Mouse (Mus musculus): ENCODE results near the gene Hoxd10.
A peak's percentile ranks its signal among the peaks of the same experiment; 100 is the strongest.

Gene Hoxd10

DNA sequence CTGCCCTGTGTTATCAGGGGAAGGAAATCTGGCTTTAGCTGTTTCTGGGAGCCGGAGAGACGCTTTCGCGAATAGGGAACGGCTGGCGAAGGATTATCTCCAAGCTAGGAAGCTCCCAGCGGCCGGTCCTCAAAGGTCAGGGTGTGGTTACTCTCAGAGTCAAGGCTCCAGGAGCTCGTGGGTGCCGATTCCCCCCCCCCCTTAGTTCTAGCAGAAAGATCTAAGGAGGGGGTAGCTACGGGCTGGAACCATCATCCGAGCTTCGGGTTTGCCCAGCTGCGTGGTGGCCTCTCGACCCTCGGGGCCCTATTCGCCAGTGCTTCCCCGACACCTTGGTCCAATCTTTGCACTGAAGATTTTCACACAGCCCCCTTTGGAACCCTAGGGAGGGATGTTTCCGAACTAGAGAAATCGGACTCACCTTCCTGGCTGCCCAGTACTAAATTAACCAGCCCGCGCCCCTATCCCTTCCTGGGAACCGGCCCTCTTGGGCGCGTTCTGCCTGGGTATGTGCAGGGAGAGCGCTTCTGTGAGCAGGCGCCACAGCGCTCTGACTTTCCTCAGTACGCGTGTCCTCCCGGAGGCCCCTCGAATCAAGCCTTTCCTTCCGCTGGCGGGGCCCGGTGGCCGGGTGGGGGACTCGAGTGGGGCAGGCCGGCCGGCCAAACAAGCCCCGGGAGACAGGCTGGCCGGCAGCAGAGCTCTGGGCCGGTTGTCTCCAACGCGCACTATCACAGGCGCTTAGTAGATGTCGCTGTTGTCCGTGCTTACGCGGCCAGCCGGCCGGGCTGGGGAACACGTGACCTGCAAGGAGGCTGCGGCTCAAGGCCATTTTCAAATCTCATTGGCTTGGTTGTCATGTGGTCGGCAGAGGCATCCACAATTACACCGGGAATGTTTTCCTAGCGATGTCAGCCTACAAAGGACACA, at the start of gene Hoxd10:
TSS of gene Hoxd10 (plus strand) at position 903 of the 930 bp plus-strand sequence.
- DNase-seq (ENCODE audit: low spot score) = peak; percentile 82

DNA sequence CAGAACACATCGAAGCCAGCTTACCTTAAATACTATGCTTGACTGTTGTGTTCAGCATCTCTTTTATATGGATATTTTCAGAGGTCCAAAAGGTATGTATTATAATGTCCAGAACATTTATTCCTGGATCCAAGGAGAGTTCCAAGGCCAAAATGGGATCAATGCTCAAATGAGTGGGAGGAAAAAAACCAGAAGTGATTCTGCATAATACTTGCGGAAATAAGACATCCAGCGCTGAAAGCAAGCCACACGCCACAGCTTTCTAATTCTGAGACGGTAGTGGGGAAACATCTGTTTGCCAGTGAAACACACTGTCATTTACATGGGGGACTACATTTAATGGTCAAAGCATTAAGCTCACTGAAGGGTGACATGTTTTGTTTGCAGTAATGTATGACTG, 49.3 kb upstream of the Hoxd10 start:
- DNase-seq (ENCODE audit: low spot score) = no peak

DNA sequence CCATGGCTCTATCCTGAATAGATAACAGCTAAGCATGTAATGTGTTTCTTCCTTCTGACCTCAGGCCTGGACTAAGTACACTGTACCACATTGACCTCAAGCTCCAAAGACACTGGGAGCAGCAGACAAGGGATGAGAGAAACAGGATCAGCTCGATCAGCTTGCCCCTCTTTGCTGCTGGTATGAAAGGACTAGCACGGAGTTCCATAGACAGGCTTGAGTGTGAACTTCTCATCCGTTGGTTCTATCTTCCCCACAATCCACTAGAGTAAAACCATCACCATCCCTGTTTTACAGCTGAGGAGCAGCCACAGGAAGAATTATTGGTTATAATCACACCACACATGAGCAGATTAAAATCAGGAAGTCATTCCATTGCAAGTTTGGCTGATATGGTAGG, 46.1 kb upstream of the Hoxd10 start:
- no peak for DNase-seq (ENCODE audit: low spot score)

DNA sequence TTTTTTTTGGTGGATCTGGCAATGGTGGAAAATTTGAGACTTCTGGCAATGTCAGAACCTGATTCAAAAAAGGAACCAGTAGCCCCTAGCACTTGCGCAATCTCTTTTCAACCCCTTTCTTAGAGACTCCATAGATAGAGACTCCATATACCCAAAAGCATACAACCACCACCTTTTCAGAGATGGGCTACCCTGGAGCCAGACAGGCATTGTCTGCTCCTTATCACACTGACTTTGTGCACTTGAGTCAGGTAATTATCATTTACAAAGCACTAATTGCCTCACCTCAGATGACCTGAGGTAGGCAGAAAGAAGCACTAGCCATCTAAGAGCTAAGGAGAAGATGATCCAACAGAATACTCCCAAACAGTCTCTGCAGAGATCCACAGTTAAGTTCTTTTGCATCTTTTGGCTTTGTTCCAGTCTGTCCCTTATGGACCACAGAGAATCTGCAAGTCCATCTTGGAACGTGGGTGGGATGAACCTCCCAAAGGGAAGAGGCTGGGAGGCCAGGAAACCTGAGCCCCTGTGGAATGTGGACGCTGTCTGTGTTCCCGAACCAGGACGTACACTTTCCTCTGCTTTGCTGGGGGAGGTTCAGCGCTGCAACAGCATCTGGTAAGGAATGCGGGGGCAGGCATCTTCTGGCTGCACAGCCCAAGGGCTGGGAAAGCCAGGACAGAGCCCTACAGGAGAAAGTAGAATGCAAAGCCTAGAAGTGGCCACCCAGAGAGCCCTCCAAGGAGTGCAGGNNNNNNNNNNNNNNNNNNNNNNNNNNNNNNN, 44.5 kb upstream of the Hoxd10 start:
- no peak for DNase-seq (ENCODE audit: low spot score)

DNA sequence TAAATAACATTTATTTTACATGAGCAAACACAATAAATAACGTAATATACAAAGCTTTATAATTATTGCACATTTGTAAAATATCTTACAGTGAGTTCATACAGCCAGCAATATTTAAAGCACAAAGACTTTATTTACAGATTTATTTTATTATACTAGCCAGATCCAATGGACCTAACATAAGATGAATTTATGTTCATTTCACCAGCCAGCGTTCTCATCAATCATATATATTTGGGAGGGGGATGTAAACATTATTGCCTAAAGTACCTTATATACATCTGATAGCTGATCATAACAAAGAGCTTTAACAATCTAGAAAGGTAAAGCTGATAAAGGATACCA, 38.8 kb upstream of the Hoxd10 start:
- no peak for DNase-seq (ENCODE audit: low spot score)

DNA sequence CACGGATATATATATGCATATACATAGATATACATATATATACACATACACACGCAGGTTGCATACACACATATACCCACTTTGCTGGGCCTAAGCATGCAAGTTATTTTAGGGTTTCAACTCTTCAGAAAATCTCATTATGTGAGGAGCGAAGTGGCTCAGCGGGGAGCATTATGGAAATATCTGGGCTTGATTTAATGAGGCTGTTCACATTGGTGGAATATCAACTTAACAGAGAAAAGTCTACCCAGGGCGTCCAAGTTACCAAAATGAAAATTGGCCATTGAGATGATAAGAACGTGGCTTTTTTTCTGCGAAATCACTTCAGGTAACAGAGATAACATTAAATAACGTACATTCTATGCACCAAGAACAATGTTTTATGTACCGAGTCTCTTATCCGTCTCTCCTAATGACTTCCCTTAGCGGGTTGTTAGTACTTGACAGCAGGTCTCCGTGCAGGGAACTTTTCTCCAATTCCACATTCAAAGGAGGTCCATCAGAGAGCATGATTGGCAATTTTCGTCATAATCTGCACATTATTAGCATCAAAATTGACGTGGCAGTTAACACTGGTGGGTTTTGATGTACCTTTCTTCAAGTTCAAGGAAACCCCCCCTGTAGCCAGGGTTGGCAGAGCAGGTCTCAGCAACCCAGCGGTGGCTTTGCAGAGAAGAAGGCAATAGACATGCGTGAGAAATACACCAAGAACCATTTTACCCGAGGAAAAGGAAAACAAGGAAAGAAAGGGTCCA, 37.8 kb upstream of the Hoxd10 start:
- no peak for DNase-seq (ENCODE audit: low spot score)

DNA sequence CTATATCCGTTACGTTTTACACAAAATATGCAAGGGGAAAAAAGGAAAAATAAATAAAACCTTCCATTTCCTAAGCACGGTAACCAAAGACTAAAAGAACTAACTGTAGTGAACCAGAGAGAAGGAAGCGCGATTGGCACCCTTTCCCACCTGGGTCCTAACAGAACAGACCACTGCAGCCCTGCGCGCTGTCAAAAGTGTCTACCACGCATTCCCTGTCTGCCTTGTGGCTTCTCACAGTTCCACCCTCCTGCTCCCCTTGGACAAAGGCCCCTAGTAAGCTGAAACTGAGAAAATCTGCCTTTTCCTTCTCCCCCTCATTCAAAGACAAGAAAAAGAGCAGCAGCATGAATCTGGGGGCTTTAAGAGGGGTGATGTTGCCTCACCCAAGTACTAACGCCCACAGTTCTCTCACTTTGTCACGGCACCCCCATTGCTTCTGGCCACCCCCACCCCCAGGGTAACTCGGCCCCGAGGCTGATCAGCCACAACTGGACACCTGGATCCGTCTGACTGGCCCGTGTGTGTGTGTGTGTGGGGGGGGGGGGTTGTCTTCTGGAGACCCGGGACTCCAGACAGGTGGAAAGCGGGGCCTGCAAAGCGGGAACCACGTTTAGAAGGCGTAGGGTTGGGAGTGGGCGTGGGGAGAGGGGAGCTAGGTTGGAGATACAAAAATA, 36.8 kb upstream of the Hoxd10 start:
- no peak for DNase-seq (ENCODE audit: low spot score)

DNA sequence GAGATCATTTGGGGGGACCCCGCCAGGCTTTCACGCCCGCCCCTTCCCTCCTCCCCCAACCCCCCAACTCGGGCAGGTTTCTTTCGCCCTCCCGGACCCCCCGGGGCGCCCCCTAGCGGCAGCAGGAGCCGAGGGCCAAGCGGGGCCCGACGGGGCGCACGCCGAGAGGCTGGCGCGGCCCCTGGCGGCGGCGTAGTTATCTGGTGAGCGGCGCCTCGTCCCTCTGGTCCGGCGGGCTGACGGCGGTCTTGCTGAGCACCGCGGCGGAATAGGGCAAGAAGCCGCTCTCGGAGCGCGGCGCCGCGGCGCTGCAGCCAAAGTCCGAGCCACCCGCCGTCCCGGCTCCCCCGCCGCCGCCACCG, 36.3 kb upstream of the Hoxd10 start:
- no peak for DNase-seq (ENCODE audit: low spot score)

DNA sequence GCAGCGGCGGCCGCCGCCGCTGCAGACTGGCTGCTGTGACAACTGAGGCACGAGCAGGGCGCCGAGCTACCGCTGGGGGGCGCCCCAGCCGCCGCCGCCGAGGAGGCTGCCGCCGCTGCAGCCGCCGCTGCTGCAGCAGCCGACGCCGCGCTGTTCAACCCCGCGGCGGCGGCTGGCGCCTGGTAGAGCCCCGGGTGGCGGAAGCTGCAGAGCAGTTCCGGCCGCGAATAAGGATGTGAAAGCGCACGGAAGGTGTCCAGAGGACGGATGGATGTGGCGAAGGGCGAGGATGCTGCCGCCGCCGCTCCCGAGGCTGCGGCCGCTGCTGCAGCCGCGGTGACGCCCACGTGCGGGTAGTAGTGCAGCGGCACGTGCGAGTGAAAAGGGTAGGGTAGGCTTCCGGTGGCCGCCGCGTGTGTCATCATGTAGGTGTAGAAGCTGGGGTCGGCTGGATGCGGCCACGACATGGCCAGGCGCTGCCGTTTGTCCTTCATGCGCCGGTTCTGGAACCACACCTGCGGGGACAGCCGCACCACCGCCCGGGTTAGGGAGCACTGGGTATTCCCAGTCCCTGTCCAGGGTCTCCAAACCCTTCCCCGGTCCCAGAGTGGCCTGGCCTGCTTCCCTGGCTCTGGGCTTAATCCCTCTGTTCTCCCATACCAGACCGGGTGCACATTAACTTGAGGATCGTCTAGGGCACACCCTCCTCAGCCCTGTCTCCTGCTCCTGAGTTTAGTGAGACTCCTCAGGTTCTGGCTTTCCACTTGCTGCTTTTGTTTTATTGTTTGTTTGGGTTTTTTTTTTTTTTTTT, 35.7 kb upstream of the Hoxd10 start:
- no peak for DNase-seq (ENCODE audit: low spot score)

DNA sequence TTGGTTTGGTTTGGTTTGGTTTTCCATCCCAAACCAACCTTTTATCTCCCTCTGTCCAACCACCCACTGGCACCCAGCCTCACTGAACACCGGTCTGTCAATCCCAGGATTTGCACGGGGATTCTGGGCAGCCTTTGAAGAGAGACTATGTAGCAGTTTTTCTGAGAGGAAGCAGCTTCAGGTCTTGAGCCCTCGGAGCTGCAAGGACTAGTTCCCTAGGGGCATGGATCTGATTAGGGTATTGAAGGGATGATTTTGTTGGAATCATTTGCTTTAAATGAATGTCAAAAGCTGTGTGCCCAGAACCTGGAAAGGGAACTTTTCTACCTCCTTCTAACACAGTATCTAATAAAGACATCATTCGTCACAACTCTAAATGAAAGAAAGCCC, 35.1 kb upstream of the Hoxd10 start:
- DNase-seq (ENCODE audit: low spot score) = no peak

DNA sequence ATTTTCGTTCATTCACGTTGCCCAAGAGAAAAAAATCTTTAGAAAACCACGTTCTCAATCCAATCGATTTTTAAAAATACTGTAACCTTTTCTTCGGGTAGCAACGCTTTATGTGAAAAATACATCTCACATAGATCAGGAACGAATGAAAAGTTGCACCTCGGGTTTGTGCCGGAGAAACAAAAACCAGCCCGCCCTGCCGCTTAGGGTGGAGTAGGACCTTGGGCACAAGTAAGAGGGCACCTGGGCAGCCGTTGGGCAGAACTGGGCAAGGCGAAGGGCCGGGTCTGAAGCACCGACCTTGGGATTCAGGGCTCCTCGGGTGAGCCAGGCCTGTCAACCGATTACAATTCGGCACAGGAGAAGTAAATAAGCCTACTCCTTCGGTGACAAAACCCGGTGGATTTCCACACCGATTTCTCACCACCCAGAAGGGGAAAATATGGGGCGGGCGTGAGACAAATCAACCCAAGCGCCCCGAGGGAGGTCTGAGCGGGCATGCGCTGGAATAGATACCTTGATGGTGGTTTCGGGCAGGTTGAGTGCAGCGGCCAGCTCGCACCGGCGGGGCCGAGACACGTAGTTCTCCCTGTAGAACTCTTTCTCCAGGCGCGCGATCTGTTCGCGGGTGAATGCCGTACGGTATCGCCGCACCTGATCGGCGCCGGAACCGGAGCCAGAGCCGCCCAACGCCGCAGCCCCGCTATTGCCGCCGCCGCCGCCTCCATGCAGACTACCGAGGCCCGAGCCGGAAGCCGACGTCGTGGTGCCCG, 34.3 kb upstream of the Hoxd10 start:
- DNase-seq (ENCODE audit: low spot score) = no peak

DNA sequence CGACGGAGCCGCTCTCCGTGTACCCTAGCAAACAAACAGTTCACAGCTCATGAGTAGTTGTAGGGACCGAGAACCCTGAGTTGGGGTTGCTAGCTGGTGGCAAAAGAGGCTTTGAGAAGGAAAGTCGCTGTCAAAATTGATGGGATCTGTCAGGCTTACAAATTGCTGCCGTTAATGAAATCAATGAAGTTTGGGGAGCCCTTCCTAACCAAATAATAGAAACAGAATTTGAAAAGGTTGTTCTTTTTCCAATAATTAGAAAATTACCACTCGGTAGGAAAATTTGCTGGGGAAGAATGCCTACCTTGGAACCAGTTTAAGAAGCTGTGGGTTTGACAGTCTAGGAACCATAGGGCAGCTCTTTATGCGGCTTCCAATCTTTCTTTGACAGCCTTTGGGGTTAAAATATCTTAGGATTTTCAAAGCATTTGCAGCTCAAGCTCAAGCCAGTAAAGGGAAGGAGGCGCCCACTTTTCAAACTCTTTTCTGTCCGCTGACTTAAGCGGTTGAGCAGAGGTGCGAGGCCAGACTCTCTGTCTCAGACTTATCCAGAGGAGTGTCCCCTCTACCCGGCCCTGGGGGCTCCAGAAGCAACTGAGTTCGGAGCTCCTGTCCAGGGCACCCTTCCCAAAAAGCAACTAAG, 33.6 kb upstream of the Hoxd10 start:
- DNase-seq (ENCODE audit: low spot score) = no peak

DNA sequence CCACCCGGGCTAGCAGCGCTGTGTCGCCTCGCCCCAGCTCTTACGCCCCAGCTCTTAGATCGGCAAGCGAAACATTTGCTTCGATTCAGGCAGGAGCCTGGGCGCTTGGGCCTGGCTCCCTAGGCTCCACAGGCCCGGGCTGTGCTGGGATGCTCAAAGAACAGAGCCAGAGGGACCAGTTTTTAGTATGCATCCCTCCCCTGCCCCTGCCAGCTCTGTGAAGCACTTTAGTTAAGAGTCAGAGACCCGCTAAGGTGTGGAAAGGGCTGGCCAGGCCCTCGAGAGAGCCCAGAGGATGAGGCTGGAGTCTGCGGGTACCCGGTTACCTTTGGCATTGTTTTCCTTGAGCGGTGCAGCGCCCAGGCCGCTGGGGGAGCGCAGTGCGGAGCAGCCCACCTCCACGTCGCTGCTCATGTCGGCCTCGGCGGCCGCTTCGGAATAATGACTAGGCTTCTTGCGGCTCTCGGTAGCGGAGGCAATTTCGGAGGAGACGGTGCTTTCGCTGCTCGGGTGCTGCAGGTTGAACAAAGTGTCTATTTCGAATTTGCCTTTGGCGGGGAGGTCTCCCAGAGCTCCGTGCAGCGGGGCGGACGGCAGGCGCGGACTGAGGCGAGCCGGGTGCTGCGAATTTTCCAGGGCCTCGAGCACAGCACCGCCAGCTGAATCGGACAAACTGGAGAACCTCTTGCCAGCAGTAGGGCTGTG, 32.9 kb upstream of the Hoxd10 start:
- no peak for DNase-seq (ENCODE audit: low spot score)

DNA sequence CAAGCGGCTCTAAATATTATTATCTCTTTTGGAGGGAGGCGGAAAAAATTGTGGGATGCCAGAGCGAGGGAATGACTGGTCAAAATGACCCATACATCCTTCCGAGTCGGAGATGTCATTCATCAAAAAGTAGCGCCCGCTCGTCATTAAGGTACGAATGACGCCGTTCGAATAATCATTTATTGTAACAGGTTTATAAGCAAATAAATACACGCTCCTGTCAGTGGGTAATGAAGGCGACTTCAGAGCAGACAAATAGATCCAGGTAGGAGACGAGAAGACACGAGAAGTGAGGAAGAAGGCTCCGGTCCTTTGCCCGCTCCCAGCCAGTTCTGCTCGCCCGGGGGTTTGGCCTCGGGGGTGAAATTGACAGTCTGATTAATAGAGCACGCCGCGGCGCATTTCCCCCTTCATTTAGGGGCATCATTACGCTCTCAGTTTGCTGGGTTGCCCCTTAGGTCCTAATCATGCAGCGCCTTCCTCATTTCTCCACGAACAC, 32.2 kb upstream of the Hoxd10 start, which contains the start of gene Evx2:
TSS of gene Evx2 (minus strand) at position 51 of the 499 bp plus-strand sequence.
- no peak for DNase-seq (ENCODE audit: low spot score)

DNA sequence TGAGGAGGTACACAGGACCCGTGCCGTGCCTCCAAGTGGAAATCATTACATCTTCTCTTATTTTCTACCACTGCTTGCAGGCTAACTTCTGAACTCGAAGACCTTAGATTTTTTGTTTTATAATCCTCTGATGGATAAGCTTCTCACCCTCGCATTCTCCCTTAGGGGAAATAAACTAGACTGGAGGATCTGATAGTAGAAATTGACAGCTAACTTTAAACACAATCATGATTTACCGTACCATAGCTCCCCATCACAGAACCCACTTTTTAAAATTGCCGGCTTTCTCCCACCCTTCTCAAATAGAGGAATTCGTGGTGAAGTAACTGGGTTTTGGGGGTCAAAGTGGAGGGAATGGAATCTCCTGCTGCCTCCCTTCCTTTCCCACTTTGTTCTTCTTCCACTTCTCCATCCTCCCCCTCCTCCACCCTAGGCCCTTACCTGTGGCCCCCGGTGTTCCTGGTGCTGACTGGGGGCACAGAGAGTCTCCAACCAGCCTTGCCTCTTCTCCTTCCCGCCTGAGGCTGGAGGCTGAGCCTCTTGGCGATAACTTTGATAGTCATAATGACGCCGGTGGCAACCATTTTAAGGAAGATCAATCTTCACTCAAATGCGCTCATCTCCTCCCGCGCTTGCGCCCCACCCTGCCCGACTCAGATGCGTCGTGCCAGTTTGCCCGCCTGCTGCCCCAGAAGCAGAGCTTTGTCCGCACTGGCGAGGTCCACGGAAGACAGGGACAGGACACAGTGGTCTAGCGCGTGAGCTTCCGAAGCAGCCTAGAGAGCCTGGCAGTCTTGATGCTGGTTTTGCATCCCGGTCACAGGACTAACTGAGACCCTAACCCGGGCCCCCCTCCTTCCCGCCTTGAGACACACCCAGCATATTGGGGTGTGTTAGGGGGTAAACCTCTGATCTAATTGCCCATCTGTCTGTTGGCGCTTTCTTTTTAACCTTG, 31.0 kb upstream of the Hoxd10 start:
- no peak for DNase-seq (ENCODE audit: low spot score)

DNA sequence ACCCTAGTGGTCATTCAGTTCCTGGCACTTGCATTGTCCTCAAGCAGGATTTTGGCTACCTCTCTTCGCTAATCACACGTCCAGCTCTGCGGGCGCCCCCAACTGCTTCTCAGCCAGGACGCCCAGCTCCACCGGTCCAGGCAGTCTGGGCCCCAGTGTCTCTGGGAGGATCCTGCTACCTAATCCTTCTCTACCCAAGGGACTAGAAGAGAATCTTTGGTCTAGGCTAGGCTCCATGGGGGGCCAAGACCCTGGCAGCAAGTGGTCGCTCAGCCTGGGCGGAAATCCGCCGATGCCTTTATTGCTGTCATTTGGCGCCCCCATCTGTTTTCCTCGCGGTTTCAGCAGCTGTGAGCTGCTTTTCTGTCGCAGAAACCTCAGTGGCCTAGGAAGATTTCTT, 30.0 kb upstream of the Hoxd10 start:
- no peak for DNase-seq (ENCODE audit: low spot score)

DNA sequence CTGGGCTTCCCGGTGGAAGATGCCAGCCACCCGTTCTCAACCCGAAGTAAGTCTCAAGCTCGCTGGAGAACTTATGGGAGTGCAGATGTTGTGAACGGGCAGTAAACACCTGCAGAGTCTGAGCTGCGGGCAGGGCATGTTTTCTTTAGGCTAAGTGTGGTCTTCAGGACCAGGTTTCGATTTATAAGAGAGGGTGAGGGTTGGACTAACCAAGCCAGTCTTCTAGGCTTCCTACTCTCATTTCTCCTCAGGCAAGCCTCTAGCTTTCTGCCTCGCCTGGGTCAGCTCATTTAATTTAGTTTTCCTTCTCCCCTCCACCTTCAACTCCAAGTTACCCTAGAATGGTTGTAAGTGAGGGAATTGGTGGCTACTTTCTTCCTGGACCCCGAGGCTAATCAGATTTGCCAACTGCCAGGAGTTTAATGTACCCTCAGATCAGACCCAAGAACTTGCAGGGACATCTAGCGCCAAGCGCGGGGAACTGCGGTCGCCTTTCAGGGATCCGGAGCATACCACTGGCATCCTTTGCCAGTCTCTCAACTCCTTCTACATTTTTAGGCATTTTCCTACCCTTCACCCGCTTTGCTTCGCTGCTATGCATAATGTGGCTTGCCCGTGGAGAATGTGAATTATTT, 28.3 kb upstream of the Hoxd10 start:
- DNase-seq (ENCODE audit: low spot score) = no peak

All from ovary, adult 18-20 months (tissue).